Mouse (Mus musculus): ENCODE measurements around the gene Trp53i11. TPM values are rescaled to one million over a fixed set of nuclear protein-coding genes. Genes with fewer than 3 reads are reported as not detected.

Trp53i11 gene
- polyA plus RNA-seq, 1 experiment from 2014 or later, result 261 TPM

GRCm38 (mm10) chr2:93152883-93153491 is 34.4 kb upstream of the Trp53i11 start:
- Histone ChIP-seq H3K4me3 (ENCODE audit: low read depth, low read length) (no peak overlapping the region), H3K4me2 (ENCODE audit: low read depth) (no peak overlapping the region), H3K9me3 (ENCODE audit: control insufficient read depth, low read length) (no peaks in the 10 kb centered on the region), H3K9ac (ENCODE audit: low read length) (no peak overlapping the region), H3K27me3 (ENCODE audit: control insufficient read depth, insufficient read depth, low read length) (no peaks in the 10 kb centered on the region), H3K27ac (ENCODE audit: low read depth, low read length) (no peak overlapping the region), H3K36me3 (ENCODE audit: control insufficient read depth, insufficient read depth, low read length) (no peaks in the 10 kb centered on the region), H3K4me1 (ENCODE audit: control insufficient read depth, insufficient read depth, low read length) (no peaks in the 10 kb centered on the region)
- DNase-seq (ENCODE audit: low spot score) (no peak), ATAC-seq (ENCODE audit: insufficient read depth, low FRiP score, low TSS enrichment) (no peak)
- WGBS, result 89% methylated on average over 7 of the region's 7 CpGs

- no peaks in the 10 kb centered on the region for H3K4me1 ChIP-seq (ENCODE audit: control insufficient read depth, insufficient read depth, low read length)
- H3K4me2 ChIP-seq (ENCODE audit: low read depth), result no peak overlapping the region
- ATAC-seq (ENCODE audit: insufficient read depth, low FRiP score, low TSS enrichment), result no peak
- DNase-seq (ENCODE audit: low spot score), result no peak
- 94% methylated on average over 1 of the region's 1 CpGs for WGBS
- H3K9me3 ChIP-seq (ENCODE audit: control insufficient read depth, low read length), result no peaks in the 10 kb centered on the region
- H3K9ac ChIP-seq (ENCODE audit: low read length), result no peak overlapping the region
- H3K27ac ChIP-seq (ENCODE audit: low read depth, low read length), result no peak overlapping the region
- no peak overlapping the region for H3K4me3 ChIP-seq (ENCODE audit: low read depth, low read length)
- H3K36me3 ChIP-seq (ENCODE audit: control insufficient read depth, insufficient read depth, low read length), result no peaks in the 10 kb centered on the region
- H3K27me3 ChIP-seq (ENCODE audit: control insufficient read depth, insufficient read depth, low read length), result no peaks in the 10 kb centered on the region
These were observed 33.5 kb upstream of the Trp53i11 start for GRCm38 (mm10) chr2:93153833-93154232.

GRCm38 (mm10) chr2:93154486-93155032 is 32.8 kb upstream of the Trp53i11 start:
- Histone ChIP-seq H3K36me3 (ENCODE audit: control insufficient read depth, insufficient read depth, low read length) (no peaks in the 10 kb centered on the region), H3K27me3 (ENCODE audit: control insufficient read depth, insufficient read depth, low read length) (no peaks in the 10 kb centered on the region), H3K27ac (ENCODE audit: low read depth, low read length) (no peak overlapping the region), H3K4me3 (ENCODE audit: low read depth, low read length) (no peak overlapping the region), H3K9me3 (ENCODE audit: control insufficient read depth, low read length) (no peaks in the 10 kb centered on the region), H3K4me2 (ENCODE audit: low read depth) (no peak overlapping the region), H3K4me1 (ENCODE audit: control insufficient read depth, insufficient read depth, low read length) (no peaks in the 10 kb centered on the region), H3K9ac (ENCODE audit: low read length) (no peak overlapping the region)
- no peak for ATAC-seq (ENCODE audit: insufficient read depth, low FRiP score, low TSS enrichment)
- WGBS, result 76% methylated on average over 1 of the region's 1 CpGs
- DNase-seq (ENCODE audit: low spot score), result no peak

- 74% methylated on average over 4 of the region's 4 CpGs for WGBS
- no peak for ATAC-seq (ENCODE audit: insufficient read depth, low FRiP score, low TSS enrichment)
These were observed 26.8 kb upstream of the Trp53i11 start for GRCm38 (mm10) chr2:93160467-93161035.

GRCm38 (mm10) chr2:93161914-93162664 is 25.3 kb upstream of the Trp53i11 start:
- no peaks in the 10 kb centered on the region for H3K36me3 ChIP-seq (ENCODE audit: control insufficient read depth, insufficient read depth, low read length)
- no peak for DNase-seq (ENCODE audit: low spot score)
- 85% methylated on average over 7 of the region's 7 CpGs for WGBS
- no peaks in the 10 kb centered on the region for H3K9me3 ChIP-seq (ENCODE audit: control insufficient read depth, low read length)
- H3K27ac ChIP-seq (ENCODE audit: low read depth, low read length), result no peak overlapping the region
- H3K9ac ChIP-seq (ENCODE audit: low read length), result no peak overlapping the region
- H3K4me2 ChIP-seq (ENCODE audit: low read depth), result no peak overlapping the region
- ATAC-seq (ENCODE audit: insufficient read depth, low FRiP score, low TSS enrichment), result no peak
- H3K4me3 ChIP-seq (ENCODE audit: low read depth, low read length), result no peak overlapping the region
- no peaks in the 10 kb centered on the region for H3K4me1 ChIP-seq (ENCODE audit: control insufficient read depth, insufficient read depth, low read length)
- no peaks in the 10 kb centered on the region for H3K27me3 ChIP-seq (ENCODE audit: control insufficient read depth, insufficient read depth, low read length)

More at GRCm38 (mm10) chr2:93160467-93161035, 26.8 kb upstream of the Trp53i11 start:
- Histone ChIP-seq H3K4me3 (ENCODE audit: low read depth, low read length) (no peak overlapping the region), H3K27ac (ENCODE audit: low read depth, low read length) (no peak overlapping the region), H3K27me3 (ENCODE audit: control insufficient read depth, insufficient read depth, low read length) (no peaks in the 10 kb centered on the region), H3K36me3 (ENCODE audit: control insufficient read depth, insufficient read depth, low read length) (no peaks in the 10 kb centered on the region), H3K4me1 (ENCODE audit: control insufficient read depth, insufficient read depth, low read length) (no peaks in the 10 kb centered on the region), H3K9me3 (ENCODE audit: control insufficient read depth, low read length) (no peaks in the 10 kb centered on the region), H3K4me2 (ENCODE audit: low read depth) (no peak overlapping the region), H3K9ac (ENCODE audit: low read length) (no peak overlapping the region)
- no peak for DNase-seq (ENCODE audit: low spot score)

- no peaks in the 10 kb centered on the region for H3K4me1 ChIP-seq (ENCODE audit: control insufficient read depth, insufficient read depth, low read length)
- H3K4me3 ChIP-seq (ENCODE audit: low read depth, low read length), result no peak overlapping the region
- 85% methylated on average over 4 of the region's 4 CpGs for WGBS
- H3K36me3 ChIP-seq (ENCODE audit: control insufficient read depth, insufficient read depth, low read length), result no peaks in the 10 kb centered on the region
- no peak overlapping the region for H3K27ac ChIP-seq (ENCODE audit: low read depth, low read length)
- no peak overlapping the region for H3K4me2 ChIP-seq (ENCODE audit: low read depth)
- no peaks in the 10 kb centered on the region for H3K27me3 ChIP-seq (ENCODE audit: control insufficient read depth, insufficient read depth, low read length)
- H3K9me3 ChIP-seq (ENCODE audit: control insufficient read depth, low read length), result no peaks in the 10 kb centered on the region
- ATAC-seq (ENCODE audit: insufficient read depth, low FRiP score, low TSS enrichment) (no peak), DNase-seq (ENCODE audit: low spot score) (no peak)
- H3K9ac ChIP-seq (ENCODE audit: low read length), result no peak overlapping the region
These were observed 24.6 kb upstream of the Trp53i11 start for GRCm38 (mm10) chr2:93162791-93163190.

GRCm38 (mm10) chr2:93163317-93163716 is 24.0 kb upstream of the Trp53i11 start:
- Histone ChIP-seq H3K9ac (ENCODE audit: low read length) (no peak overlapping the region), H3K27ac (ENCODE audit: low read depth, low read length) (no peak overlapping the region), H3K4me2 (ENCODE audit: low read depth) (no peak overlapping the region), H3K36me3 (ENCODE audit: control insufficient read depth, insufficient read depth, low read length) (no peaks in the 10 kb centered on the region), H3K27me3 (ENCODE audit: control insufficient read depth, insufficient read depth, low read length) (no peaks in the 10 kb centered on the region), H3K4me1 (ENCODE audit: control insufficient read depth, insufficient read depth, low read length) (no peaks in the 10 kb centered on the region), H3K4me3 (ENCODE audit: low read depth, low read length) (no peak overlapping the region), H3K9me3 (ENCODE audit: control insufficient read depth, low read length) (no peaks in the 10 kb centered on the region)
- WGBS, result 54% methylated on average over 2 of the region's 2 CpGs
- DNase-seq (ENCODE audit: low spot score) (no peak), ATAC-seq (ENCODE audit: insufficient read depth, low FRiP score, low TSS enrichment) (no peak)

DNA sequence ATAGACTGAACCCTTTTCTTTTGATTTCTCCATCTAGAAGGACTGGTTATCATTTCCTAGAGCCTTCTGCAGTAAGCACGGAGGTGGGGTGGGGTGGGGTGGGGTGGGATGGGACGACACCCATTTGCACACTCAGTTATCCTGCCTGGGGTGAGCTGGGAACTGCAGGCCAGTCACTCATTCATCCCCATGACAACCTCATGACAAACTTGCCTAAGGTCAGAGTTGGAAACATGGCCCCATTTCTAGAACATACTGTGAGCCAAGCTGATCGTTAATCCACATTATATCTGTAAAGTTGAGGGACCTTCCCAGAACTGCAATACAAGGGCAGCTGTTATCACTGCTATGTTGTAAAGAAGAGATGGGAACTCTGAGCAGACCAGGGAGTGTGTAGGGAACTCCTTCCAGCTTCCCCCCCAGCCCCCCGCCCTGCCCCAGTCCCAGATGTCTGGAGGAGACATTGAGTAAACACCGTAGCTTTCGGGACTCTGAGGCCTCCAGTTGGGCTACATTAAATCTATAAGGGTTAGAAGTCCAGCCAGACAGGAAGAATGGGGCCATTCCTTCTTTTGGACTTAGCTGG is 23.5 kb upstream of the Trp53i11 start:
- H3K27me3 ChIP-seq (ENCODE audit: control insufficient read depth, insufficient read depth, low read length), result no peaks in the 10 kb centered on the region
- H3K9ac ChIP-seq (ENCODE audit: low read length), result no peak overlapping the region
- no peaks in the 10 kb centered on the region for H3K9me3 ChIP-seq (ENCODE audit: control insufficient read depth, low read length)
- ATAC-seq (ENCODE audit: insufficient read depth, low FRiP score, low TSS enrichment) (no peak), DNase-seq (ENCODE audit: low spot score) (no peak)
- H3K4me3 ChIP-seq (ENCODE audit: low read depth, low read length), result no peak overlapping the region
- H3K27ac ChIP-seq (ENCODE audit: low read depth, low read length), result no peak overlapping the region
- no peak overlapping the region for H3K4me2 ChIP-seq (ENCODE audit: low read depth)
- no peaks in the 10 kb centered on the region for H3K4me1 ChIP-seq (ENCODE audit: control insufficient read depth, insufficient read depth, low read length)
- WGBS, result 88% methylated on average over 6 of the region's 6 CpGs
- no peaks in the 10 kb centered on the region for H3K36me3 ChIP-seq (ENCODE audit: control insufficient read depth, insufficient read depth, low read length)

All from neural tube, embryonic 11.5 days (tissue).